Mouse (Mus musculus) kidney, adult 2 months (tissue): ENCODE measurements around the gene Dad1. TPM values are rescaled to one million over a fixed set of nuclear protein-coding genes. Genes with fewer than 3 reads are reported as not detected.
A peak's percentile ranks its signal among the peaks of the same experiment; 100 is the strongest.

Experiments used
- DNase-seq: peaks from one replicate; pipeline ENCODE4 v3.0.0; 2021
- H3K27ac ChIP-seq: fragments of 200-500 bp; 2 replicates; pipeline ENCODE4 v1.5.1; 2012; ENCODE audit warnings: low read depth, low read length, control low read depth, inconsistent platforms; ENCODE audit not compliant: insufficient read depth
- H3K27me3 ChIP-seq: fragments of 200-500 bp; replicated peaks from 2 replicates; pipeline ENCODE4 v1.6.1; 2012; ENCODE audit warnings: mild to moderate bottlenecking, moderate library complexity, low read length, inconsistent platforms; ENCODE audit not compliant: control insufficient read depth, insufficient read depth
- H3K36me3 ChIP-seq: fragments of 200-500 bp; 2 replicates; pipeline ENCODE4 v1.6.1; 2012; ENCODE audit warnings: mild to moderate bottlenecking, moderate library complexity, low read length, inconsistent platforms; ENCODE audit not compliant: control insufficient read depth, insufficient read depth
- H3K4me1 ChIP-seq: fragments of 200-500 bp; 2 replicates; pipeline ENCODE4 v1.6.1; 2011; ENCODE audit warnings: low read length; ENCODE audit not compliant: control insufficient read depth, insufficient read depth
- H3K4me3 ChIP-seq: fragments of 200-500 bp; 2 replicates; pipeline ENCODE4 v1.5.1; 2011; ENCODE audit warnings: mild to moderate bottlenecking, low read depth, low read length, control low read depth; ENCODE audit not compliant: insufficient read depth
- CTCF ChIP-seq: fragments of 200-500 bp; conservative IDR thresholded peaks from 2 replicates; pipeline ENCODE4 v1.5.1; 2011; ENCODE audit warnings: low read depth, mild to moderate bottlenecking, control low read depth, low read length, moderate library complexity, mixed read lengths; ENCODE audit not compliant: insufficient read depth, insufficient read length
- POLR2A ChIP-seq: fragments of 200-500 bp; IDR thresholded peaks from one replicate; pipeline ENCODE4 v1.6.1; 2011; ENCODE audit warnings: low read depth, low read length, control low read depth
- WGBS: fragments of 180-500 bp; shearing (Covaris S2); methylation state at CpG from one replicate; pipeline ENCODE4 v1.1.7; 2018; 5-methylcytosine and 5-hydroxymethylcytosine counted together
- polyA plus RNA-seq: library from polyadenylated mRNA; depleted of rRNA; stranded (reverse); fragments of >200 nt; gene quantifications from 2 replicates; pipeline ENCODE4 v1.2.3, GENCODE M21; 2012; rRNA removed

The Dad1 gene
- polyA plus RNA-seq = 773 and 775 TPM in 2 replicates

DNA sequence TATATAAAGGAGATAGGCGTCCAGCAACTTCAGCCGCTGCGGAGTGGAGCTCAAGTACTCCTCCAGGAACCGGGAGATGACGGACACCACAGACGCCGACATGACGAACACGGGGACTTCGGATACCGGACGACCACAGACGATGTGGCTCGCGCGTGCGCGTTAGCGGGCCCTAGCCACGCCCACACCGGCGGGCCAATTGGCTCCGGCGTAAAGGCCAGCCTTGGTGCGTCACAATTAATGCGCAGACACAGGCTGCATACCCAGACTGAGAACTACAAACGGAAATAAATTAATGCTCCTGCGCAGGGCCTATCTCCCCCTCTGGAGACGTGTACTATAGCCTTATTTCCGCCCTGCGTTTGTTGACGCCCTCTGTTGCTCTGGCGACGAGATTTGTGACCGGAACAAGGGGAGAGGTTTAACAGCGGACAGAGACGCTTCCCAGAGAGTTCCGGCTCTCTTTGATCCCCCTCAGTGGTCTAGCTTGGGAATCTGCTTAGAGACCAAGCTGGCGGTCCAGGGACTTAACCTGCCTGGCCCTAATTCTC lies at the start of gene Dad1, which contains the start of gene Abhd4:
Gene Dad1, minus strand, starts transcription at position 364 of the 551 bp plus-strand sequence.
Gene Abhd4, plus strand, starts transcription at position 448 of the 551 bp plus-strand sequence.
- peak within 1 kb of the TSS; percentile 84 for H3K27ac ChIP-seq
- H3K27me3 ChIP-seq = no peaks in the 10 kb centered on the region
- WGBS = under 1% methylated on average over 39 of the region's 39 CpGs
- H3K4me3 ChIP-seq = peak within 1 kb of the TSS; percentile 86
- TF ChIP-seq CTCF (no peak), POLR2A (peak; percentile 88)
- H3K36me3 ChIP-seq = no peaks in the 10 kb centered on the region
- H3K4me1 ChIP-seq = peaks cover 19% of the 10 kb centered on the region
- DNase-seq = peak; percentile 99

DNA sequence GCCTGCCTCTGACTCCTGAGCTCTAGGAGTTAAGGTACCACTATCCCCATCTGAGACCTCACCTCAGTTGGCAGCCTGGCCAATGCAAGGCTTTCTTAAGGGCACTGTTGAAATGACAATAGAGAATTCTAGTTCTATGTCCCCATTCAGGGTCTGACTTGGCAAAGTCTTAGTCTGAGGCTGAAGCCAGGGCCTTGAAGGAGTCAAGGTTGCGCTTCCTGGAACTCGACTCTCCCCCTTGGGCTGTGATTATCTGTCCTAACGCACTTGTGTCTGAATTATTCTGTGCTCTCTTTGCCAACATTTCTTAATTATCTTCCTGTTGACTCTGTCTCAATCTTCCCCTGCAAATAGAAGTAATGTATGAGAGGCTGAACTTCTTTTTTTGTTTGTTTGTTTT lies 46.8 kb upstream of the Dad1 start:
- H3K36me3 ChIP-seq = no peaks in the 10 kb centered on the region
- H3K27ac ChIP-seq = no peak overlapping the region
- H3K4me1 ChIP-seq = peaks cover 3% of the 10 kb centered on the region; the same call in 1 of the 2 replicates
- no peak for TF ChIP-seq POLR2A
- TF ChIP-seq CTCF = no peak
- no peak overlapping the region for H3K4me3 ChIP-seq
- WGBS = 79% methylated on average over 3 of the region's 3 CpGs
- DNase-seq = no peak
- H3K27me3 ChIP-seq = no peaks in the 10 kb centered on the region

DNA sequence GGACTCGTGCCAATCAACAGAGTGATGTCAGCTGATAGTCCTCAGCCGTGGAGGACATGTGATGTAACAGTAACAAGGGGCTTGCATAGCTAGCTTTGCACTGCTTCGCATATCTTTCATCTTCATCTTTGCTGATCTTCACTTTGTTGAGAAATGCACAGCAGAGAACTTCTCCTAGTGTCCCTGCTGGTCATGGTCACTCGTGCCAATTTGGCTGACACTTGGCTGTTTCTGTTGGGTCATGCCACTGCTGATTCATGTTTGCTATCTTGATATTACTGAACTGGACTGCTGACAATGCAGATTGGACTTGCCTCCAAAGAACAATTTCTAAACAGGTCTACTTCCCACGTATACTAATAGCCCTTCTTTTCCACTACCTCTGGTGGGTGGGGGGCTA lies 46.2 kb upstream of the Dad1 start:
- Histone ChIP-seq H3K36me3 (no peaks in the 10 kb centered on the region), H3K27ac (no peak overlapping the region), H3K4me3 (no peak overlapping the region), H3K27me3 (no peaks in the 10 kb centered on the region), H3K4me1 (peaks cover 3% of the 10 kb centered on the region; the same call in 1 of the 2 replicates)
- TF ChIP-seq CTCF (no peak), POLR2A (no peak)
- DNase-seq = peak; percentile 1
- 68% methylated on average over 5 of the region's 5 CpGs for WGBS

DNA sequence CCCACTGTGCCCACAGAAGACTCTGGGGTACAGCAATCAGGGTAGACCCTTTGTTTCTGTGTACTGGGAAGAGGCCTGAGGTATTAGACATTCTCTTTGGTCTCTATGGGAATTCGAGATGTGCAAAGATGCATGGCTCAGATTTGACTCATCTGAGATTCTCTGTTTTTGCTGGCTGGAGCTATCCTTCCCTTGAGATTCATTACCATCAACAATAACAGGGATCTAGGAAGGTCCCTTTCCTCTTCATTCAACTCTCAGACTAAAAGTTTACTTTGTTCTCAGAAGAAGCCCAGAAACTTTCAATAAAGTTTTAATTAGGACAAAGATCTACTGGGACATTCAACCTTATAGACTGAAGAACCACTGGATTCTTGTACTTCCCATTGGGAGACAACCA lies 30.9 kb upstream of the Dad1 start, which contains the start of gene Olfr49:
Gene Olfr49, minus strand, starts transcription at position 101 of the 400 bp plus-strand sequence.
- no peak within 1 kb of the TSS for H3K4me3 ChIP-seq
- WGBS = 82% methylated on average over 1 of the region's 1 CpGs

DNA sequence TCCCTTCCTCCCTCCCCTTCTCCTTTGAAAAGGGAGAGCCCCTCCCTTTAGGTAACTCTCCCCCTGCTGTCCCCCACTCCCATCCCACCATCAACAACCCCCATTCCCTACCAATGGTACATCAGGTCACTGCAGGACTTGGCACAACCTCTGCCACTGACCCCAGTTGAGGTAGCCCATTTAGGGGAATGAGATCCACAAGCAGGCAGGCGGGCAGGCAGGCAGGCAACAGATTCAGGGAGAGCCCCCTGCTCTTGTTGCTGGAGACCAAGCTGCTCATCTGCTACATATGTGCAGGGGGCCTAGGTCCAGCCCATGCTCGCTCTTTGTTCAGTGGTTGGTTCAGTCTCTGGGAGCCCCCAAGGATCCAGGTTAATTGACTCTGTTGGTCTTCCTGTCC lies 22.5 kb upstream of the Dad1 start:
- Histone ChIP-seq H3K4me3 (no peak overlapping the region), H3K27ac (no peak overlapping the region), H3K27me3 (no peaks in the 10 kb centered on the region), H3K4me1 (no peaks in the 10 kb centered on the region), H3K36me3 (no peaks in the 10 kb centered on the region)
- 96% methylated on average over 2 of the region's 2 CpGs for WGBS
- no peak for DNase-seq
- no peak for TF ChIP-seq POLR2A
- no peak for TF ChIP-seq CTCF

More for the DNA sequence above, 30.9 kb upstream of the Dad1 start, which contains the start of gene Olfr49:
- H3K4me1 ChIP-seq = no peaks in the 10 kb centered on the region
- DNase-seq = no peak
- no peaks in the 10 kb centered on the region for H3K36me3 ChIP-seq
- no peak within 1 kb of the TSS for H3K27ac ChIP-seq
- no peak for TF ChIP-seq CTCF
- no peak for TF ChIP-seq POLR2A
- no peaks in the 10 kb centered on the region for H3K27me3 ChIP-seq

GRCm38 (mm10) chr14:54272696-54273095 lies 18.8 kb upstream of the Dad1 start:
- no peak for TF ChIP-seq CTCF
- TF ChIP-seq POLR2A = no peak
- no peak overlapping the region for H3K4me3 ChIP-seq
- H3K27me3 ChIP-seq = no peaks in the 10 kb centered on the region
- DNase-seq = no peak
- WGBS = 93% methylated on average over 3 of the region's 3 CpGs
- no peak overlapping the region for H3K27ac ChIP-seq
- H3K4me1 ChIP-seq = no peaks in the 10 kb centered on the region
- no peaks in the 10 kb centered on the region; the same call in 1 of the 2 replicates for H3K36me3 ChIP-seq

DNA sequence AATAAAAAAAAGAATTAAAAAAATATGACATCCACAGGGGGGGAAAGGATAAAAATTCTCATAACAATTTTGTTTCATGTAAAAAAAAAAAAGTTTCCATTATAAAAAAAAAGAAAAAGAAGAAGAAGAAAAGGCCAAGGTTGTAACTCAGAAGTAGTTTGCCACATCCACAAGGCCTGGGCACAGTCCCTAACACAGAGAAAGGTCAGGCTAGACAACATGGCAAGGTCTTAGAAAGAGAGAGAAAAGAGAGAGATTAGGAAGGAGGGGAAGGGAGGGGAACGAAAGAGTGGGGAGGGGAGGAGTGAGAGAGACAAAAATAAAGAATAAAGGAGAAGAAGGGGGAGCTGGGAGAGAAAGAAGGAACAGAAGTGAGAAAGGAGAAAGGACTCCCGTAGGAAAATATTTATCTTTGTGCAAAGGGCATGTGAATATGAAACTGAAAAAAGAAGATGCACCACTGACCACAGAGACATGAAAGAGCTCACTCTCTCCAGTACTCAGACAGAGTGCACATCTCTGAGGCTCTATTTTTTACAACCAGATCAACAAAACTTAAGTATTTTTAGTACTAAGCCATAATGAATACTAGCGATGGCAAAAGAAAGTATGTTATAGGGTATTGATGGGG lies 18.2 kb upstream of the Dad1 start:
- no peak for TF ChIP-seq POLR2A
- H3K36me3 ChIP-seq = no peaks in the 10 kb centered on the region; the same call in 1 of the 2 replicates
- H3K4me1 ChIP-seq = no peaks in the 10 kb centered on the region
- DNase-seq = no peak
- H3K27me3 ChIP-seq = no peaks in the 10 kb centered on the region
- H3K27ac ChIP-seq = no peak overlapping the region
- WGBS = 66% methylated on average over 3 of the region's 3 CpGs
- no peak overlapping the region for H3K4me3 ChIP-seq
